Mouse (Mus musculus) G1E-ER4 (cell line): Measurements from ENCODE around the gene 9230104L09Rik. TPM values are rescaled to one million over a fixed set of nuclear protein-coding genes. Genes with fewer than 3 reads are reported as not detected.

ENCODE experiments used
- GATA1 ChIP-seq: IDR thresholded peaks from one replicate; pipeline ENCODE4 v1.8.0; 2012; ENCODE audit warnings: low read length, inconsistent platforms
- polyA plus RNA-seq: library from polyadenylated mRNA; stranded (reverse); fragments of >175 nt; gene quantifications from 2 replicates; pipeline ENCODE4 v1.2.3, GENCODE M21; 2012

The 9230104L09Rik gene
- polyA plus RNA-seq, 1 experiment = not detected

GRCm38 (mm10) chr2:148872860-148873259, 8.0 kb upstream of the 9230104L09Rik start:
- no peak for TF ChIP-seq GATA1

DNA sequence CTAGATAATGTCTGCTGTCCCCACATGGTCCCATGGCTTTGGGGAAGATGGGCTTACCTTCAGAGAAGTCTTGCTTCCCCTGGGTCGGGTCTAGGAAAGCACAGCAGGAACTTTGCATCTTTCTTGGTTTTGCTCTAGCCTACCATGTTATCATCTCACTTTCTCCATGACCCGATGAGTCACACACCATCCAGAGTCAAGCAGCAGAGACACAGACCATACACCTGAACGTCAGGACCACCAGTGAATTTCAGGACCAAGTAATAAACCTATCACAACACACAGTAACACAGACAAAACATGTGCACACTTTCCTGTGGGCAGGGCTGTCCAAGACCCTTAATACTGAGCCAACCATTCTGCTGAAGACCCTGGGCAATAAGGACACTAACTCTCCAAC, 5.7 kb upstream of the 9230104L09Rik start:
- no peak for TF ChIP-seq GATA1

DNA sequence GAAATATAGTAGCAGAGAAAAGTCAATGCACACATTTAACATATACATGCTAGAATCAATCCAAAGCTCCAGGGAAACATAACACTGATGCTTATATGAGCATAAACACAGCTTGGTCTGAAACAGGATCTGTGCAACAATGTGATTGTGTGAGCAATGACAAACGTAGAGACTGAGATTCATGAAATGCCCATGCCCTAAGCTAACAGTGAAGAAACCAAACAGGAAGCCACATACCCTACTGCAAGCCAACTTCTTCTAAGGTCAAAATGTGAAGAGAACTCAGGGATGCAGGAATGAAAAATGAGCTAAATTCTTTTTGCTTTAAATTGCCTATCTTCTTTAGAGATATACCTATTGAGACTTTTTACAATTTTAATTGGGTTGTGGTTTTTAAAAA, 4.1 kb upstream of the 9230104L09Rik start:
- TF ChIP-seq GATA1 = no peak

DNA sequence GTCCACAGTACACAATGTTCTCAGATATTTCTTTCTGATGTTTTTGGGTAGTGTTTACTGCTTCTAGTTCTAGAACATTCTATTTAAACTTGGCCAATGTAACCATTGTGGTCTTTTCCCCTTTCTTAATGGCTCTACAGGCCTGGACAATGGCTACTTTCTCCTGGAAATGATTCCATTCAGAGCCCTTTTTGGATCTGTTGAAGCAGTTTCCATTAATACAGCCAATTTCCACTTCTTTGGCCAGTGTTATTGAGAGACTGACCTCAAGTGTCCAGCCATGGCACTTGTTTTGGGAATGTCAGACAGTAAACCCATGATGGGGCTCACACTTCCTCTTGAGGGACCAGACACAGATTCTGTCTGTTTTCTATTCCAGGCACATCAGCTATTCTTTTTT, 3.1 kb downstream of the 9230104L09Rik start:
- TF ChIP-seq GATA1 = no peak

GRCm38 (mm10) chr2:148860993-148861392, 3.8 kb downstream of the 9230104L09Rik start:
- no peak for TF ChIP-seq GATA1

DNA sequence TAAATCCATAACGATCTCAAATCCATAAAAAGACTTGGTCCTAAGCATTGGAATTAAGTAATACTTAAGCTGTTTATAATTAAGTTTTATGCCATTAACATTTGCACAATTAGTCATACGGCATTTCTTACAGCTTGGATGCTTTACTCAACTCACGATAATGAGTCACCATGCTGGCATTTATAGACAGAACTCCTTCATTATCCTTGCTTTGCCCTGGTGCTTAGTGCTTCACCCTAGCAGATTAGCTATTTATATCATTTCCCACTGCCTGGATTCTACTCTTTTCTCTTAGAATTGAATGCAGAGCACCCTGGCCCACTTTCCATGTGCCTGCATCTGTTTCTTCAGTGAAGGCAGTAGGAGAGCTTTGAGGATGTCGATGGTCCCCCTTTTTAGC, 7.3 kb downstream of the 9230104L09Rik start:
- no peak for TF ChIP-seq GATA1

DNA sequence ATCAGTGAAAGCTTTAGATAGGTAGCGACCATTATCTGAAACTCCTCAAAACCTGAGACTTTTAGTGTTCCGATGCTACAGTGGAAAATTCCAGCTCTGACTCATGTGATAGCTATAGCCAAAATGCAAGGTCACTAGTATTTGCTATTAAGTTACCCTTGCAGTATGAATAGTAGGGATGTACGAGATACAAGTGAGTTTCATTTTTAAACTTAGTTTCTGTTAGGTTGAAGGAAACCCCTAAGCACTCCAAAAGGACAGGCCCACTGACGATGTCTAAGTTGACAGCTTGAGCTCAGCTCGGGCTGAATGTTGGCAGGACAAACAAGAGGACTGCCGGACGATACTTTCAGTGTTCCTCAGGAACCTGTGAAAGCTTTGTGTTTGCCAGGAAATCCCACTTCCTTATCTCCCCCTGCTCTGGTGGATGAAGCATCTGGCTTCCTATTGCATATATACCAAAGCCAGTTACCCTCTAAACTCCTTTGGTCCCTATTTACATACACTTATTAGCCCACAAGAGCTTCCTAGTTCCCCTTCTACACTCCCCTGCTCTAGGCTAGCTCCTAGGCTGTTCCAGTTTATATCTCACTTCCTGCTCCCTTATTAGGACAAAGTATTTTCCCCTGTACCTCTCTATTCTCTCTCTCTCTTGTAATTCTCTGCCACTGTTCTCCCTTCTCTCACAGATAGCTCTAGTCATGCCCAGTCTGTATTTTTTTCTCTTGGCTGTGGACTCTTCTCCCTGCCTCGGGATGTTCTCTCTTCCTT, 8.0 kb downstream of the 9230104L09Rik start:
- TF ChIP-seq GATA1 = no peak

- TF ChIP-seq GATA1 = no peak
Measured at GRCm38 (mm10) chr2:148851116-148851906, 13.5 kb downstream of the 9230104L09Rik start.

DNA sequence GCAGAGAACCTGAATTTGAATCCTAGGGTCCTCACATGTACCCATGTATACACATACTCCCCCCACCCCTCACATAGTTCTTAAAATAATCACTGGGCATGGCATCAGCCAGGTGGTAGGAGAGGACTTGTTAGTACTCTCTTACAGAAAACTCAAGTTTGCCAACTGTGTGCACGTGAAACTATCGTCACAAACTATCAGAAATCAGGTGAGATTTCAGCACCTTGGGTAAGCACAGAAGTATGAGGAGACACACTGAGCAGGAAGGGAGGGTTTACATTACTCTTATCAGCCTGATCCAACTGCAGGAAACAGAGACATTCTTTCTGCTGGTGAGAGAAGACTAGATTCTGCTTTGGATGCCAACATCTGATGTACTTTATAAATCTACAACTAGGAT, 25.6 kb downstream of the 9230104L09Rik start:
- TF ChIP-seq GATA1 = no peak

- TF ChIP-seq GATA1 = no peak
Measured at GRCm38 (mm10) chr2:148838075-148838777, 26.6 kb downstream of the 9230104L09Rik start.

DNA sequence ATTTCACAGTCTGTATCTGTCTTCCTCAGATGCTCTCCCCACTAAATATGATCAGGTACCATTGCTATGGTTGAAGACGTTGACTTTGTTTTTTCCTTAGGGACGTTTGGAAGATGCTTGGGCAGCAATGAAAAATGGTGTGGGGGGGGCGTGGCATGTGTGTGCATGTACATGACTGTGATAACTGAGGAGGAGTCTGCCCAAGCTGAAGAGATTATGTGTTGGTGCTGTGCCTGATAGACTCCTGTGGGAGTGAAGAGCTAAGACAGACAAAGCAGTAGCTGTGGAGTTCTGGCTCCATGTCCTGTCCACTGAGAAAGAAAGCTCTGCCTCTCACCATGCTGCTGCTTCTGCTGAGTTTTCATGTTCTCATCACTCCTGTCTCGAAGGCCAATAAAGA, 29.9 kb downstream of the 9230104L09Rik start, which contains the start of gene Cst9:
Gene Cst9, plus strand, starts transcription at position 236 of the 400 bp plus-strand sequence.
- TF ChIP-seq GATA1 = no peak

DNA sequence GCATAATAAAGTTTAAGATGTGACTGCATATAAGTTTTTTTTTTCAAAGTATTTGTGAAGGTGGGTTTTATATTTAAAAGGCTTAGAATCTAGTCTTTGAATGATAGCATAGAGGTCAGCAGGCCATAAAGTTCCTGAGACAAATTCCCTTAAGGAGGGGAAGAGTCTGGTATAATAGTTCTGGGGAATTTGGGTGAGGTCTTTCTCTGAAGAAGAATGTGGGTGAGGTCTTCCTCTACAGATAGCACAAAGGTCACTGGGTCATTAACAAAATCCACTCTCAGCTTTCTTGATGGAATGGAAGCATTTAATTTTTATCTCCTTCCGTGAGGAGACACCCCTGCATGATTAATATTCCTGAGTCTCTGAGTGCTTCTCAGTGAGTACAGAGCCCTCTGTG, 38.9 kb downstream of the 9230104L09Rik start:
- no peak for TF ChIP-seq GATA1

DNA sequence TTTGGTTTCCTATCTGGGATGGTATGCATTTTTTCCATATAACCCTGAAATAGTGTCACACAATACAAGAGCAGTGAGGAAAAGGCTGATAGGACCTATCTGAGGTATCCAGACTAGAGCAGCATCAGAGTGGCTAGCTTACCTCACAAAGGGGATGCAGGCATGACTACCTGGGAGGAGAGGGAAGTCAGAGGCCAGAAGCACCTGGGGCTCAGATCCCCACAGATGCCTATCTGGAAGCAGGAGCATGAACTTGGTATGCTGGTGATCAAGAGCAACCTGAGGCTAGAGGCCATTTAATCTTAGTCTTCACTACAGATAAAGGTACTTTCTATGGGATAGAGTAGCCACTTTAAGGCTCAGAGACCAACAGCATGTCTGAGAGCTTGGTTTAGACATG, 44.9 kb downstream of the 9230104L09Rik start, which contains the start of gene Cst13:
Gene Cst13, plus strand, starts transcription at position 173 of the 400 bp plus-strand sequence.
- TF ChIP-seq GATA1 = no peak

- TF ChIP-seq GATA1 = no peak
Measured at GRCm38 (mm10) chr2:148806696-148807095, 58.1 kb downstream of the 9230104L09Rik start.

DNA sequence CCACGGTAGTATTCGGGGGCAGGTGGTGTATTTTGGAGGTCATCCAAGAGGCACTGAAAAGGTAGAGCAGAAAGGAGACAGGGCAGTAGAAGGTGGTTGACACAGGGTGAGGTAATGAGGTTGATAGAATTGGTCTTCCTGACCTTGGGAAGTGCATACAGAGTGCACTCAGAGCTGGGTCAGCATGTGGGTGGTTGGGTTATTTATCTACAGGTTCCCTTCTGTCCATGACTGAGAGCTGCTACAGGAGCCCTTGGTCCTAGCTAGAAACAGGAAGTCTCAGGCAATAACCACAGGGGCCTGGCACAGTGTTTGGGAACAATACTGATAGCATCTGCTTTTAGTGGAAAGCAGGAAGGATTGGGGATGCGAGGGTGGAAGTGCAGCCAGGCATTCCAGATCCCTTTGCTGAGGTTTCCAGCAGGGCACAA, 63.3 kb downstream of the 9230104L09Rik start:
- TF ChIP-seq GATA1 = no peak

GRCm38 (mm10) chr2:148798485-148798884, 66.4 kb downstream of the 9230104L09Rik start, which contains the start of gene Cst8:
Cst8 (plus strand) TSS chr2:148798785.
- no peak for TF ChIP-seq GATA1

Other genes with a start within 250 kb of the 9230104L09Rik start
- gene Nxt1, start 192.4 kb downstream of the 9230104L09Rik start, polyA plus RNA-seq = 29.7 and 37.5 TPM in 2 replicates
- gene Gzf1, start 184.0 kb downstream of the 9230104L09Rik start, polyA plus RNA-seq = 11.9 and 14.9 TPM in 2 replicates
- not detected in 2 replicates for gene Napb, start 132.6 kb downstream of the 9230104L09Rik start, polyA plus RNA-seq
- gene Cstl1, start 114.7 kb downstream of the 9230104L09Rik start, polyA plus RNA-seq = not detected in 2 replicates
- not detected in 2 replicates for gene Cst11, start 93.5 kb downstream of the 9230104L09Rik start, polyA plus RNA-seq
- not detected in 2 replicates for gene 8030411F24Rik, start 83.0 kb downstream of the 9230104L09Rik start, polyA plus RNA-seq
- not detected in 2 replicates for gene Cst12, start 75.7 kb downstream of the 9230104L09Rik start, polyA plus RNA-seq
- gene Cst8, start 66.3 kb downstream of the 9230104L09Rik start, polyA plus RNA-seq = not detected in 2 replicates
- gene Cst13, start 45.0 kb downstream of the 9230104L09Rik start, polyA plus RNA-seq = not detected in 2 replicates
- not detected in 2 replicates for gene Cst9, start 29.9 kb downstream of the 9230104L09Rik start, polyA plus RNA-seq
- 103 and 150 TPM in 2 replicates for gene Cst3, start 10.7 kb upstream of the 9230104L09Rik start, polyA plus RNA-seq
- gene Gm1330, start 138.2 kb upstream of the 9230104L09Rik start, polyA plus RNA-seq = not detected in 2 replicates
- not detected in 2 replicates for gene Gm10750, start 152.2 kb upstream of the 9230104L09Rik start, polyA plus RNA-seq